Comparison of ENCODE assay signal across 8 mouse cellular contexts in the genomic region with DNA sequence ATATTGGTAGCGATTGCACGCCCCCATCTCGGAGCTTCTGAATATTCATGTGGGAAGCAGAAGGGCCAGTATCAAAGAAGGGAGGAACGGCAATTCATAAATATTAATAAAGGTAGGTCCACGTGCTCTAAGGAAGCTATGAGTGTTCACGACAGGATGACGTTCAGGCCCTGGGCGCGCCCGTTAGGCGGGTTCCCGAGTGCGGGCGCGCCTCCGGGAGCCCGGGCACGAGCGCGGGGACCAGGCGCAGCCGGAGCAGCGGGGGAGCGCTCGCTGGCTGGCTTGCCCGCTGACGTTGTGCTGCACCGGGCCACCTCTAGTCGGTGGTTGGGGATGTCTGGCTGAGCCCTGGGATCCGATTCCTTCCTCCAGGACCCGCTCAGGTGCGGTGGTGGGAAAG. TPM values are rescaled to one million over a fixed set of nuclear protein-coding genes. Genes with fewer than 3 reads are reported as not detected.
DNase-seq lines count a peak whose midpoint lies in the region; ATAC-seq lines count a peak whose summit lies in the region.

No protein-coding gene starts in this region.

- DNase-seq in adrenal gland, postnatal 14 days: peak; percentile 87
- peak; percentile 76 for DNase-seq in embryo, embryonic 10 days (ENCODE audit: low spot score)
- peak; percentile 69 for DNase-seq in gastrocnemius, postnatal 10 days
- DNase-seq in left cerebral cortex, adult 11 months (ENCODE audit: low spot score): peak; percentile 89
- peak; percentile 62 for DNase-seq in lung, postnatal 10 days
- peak; percentile 61 for DNase-seq in retina, postnatal 7 days (ENCODE audit: low read depth, low spot score)

- H3K4me2 ChIP-seq in hindbrain, embryonic 16.5 days (ENCODE audit: low read length): peak overlapping the region; percentile 81

- peak overlapping the region; percentile 55 for H3K4me3 ChIP-seq in hindbrain, embryonic 16.5 days (ENCODE audit: low read length)

- WGBS in hindbrain, embryonic 16.5 days: 1% methylated on average over 27 of the region's 32 CpGs

- H3K27ac ChIP-seq in hindbrain, embryonic 16.5 days (ENCODE audit: low read depth, low read length): peak overlapping the region; percentile 89

- peaks cover 21% of the 10 kb centered on the region for H3K4me1 ChIP-seq in hindbrain, embryonic 16.5 days (ENCODE audit: control insufficient read depth, insufficient read depth, low read depth, low read length)

- no peaks in the 10 kb centered on the region for H3K27me3 ChIP-seq in hindbrain, embryonic 16.5 days (replicated peaks; ENCODE audit: control insufficient read depth, insufficient read depth, low read length)

- peak; percentile 93 for ATAC-seq in hindbrain, embryonic 16.5 days
- ATAC-seq in inflammation-experienced regulatory T-cells, adult 6 months: no peak

- peak overlapping the region; percentile 76 for H3K9ac ChIP-seq in hindbrain, embryonic 16.5 days (ENCODE audit: low read depth, low read length)

- no peaks in the 10 kb centered on the region for H3K36me3 ChIP-seq in hindbrain, embryonic 16.5 days (ENCODE audit: control insufficient read depth, insufficient read depth, low read length)

- H3K9me3 ChIP-seq in hindbrain, embryonic 16.5 days (ENCODE audit: control insufficient read depth, low read length): no peaks in the 10 kb centered on the region

RNA-seq across cellular contexts. Expression of gene Fez1, which starts 10.9 kb away (rescaled TPM):
- total RNA-seq in adrenal gland, postnatal 14 days (2021): 4.9 and 11.2 TPM in 2 replicates
- 1 to 10 TPM; 4.4 to 6.5 TPM for total RNA-seq in gastrocnemius, postnatal 10 days (2021)
- polyA plus RNA-seq in hindbrain, embryonic 16.5 days (2015; fragmentation: Nextera tagmentation; extraction: Ambion mirVana): 552 and 573 TPM in 2 replicates
- not detected for polyA plus RNA-seq in inflammation-experienced regulatory T-cells, adult 6 months (2017; shearing (Covaris generic))

RNA-seq across cellular contexts. Expression of gene Ei24, which starts 35.3 kb away (rescaled TPM):
- 148 and 151 TPM in 2 replicates for total RNA-seq in adrenal gland, postnatal 14 days (2021)
- 10 to 100 TPM; 46.6 to 56.8 TPM for total RNA-seq in gastrocnemius, postnatal 10 days (2021)
- polyA plus RNA-seq in hindbrain, embryonic 16.5 days (2015; fragmentation: Nextera tagmentation; extraction: Ambion mirVana): 125 and 128 TPM in 2 replicates
- 10 to 100 TPM; 13.2 to 20.3 (median 16.4) TPM for polyA plus RNA-seq in inflammation-experienced regulatory T-cells, adult 6 months (2017; shearing (Covaris generic))
